Mouse (Mus musculus): ENCODE data around the gene Acer2.
A peak's percentile ranks its signal among the peaks of the same experiment; 100 is the strongest.
"Not testable (repeated sequence)": the region's sequence is repeated elsewhere in the genome, so short reads cannot be mapped to it uniquely, and the experiment has no call there.

Gene Acer2

GRCm38 (mm10) chr4:86874146-86874847, at the start of gene Acer2:
Gene Acer2, plus strand, starts transcription at chr4:86874396.
- DNase-seq (ENCODE audit: low spot score), result peak; percentile 96

- DNase-seq (ENCODE audit: low spot score), result no peak
Observed at GRCm38 (mm10) chr4:86825143-86825542, 49.1 kb upstream of the Acer2 start.

- no peak for DNase-seq (ENCODE audit: low spot score)
Observed at GRCm38 (mm10) chr4:86831896-86832295, 42.3 kb upstream of the Acer2 start.

- DNase-seq (ENCODE audit: low spot score), result not testable (repeated sequence)
Observed at GRCm38 (mm10) chr4:86841141-86841540, 33.1 kb upstream of the Acer2 start.

GRCm38 (mm10) chr4:86845384-86845783, 28.8 kb upstream of the Acer2 start:
- no peak for DNase-seq (ENCODE audit: low spot score)

- no peak for DNase-seq (ENCODE audit: low spot score)
Observed at GRCm38 (mm10) chr4:86847246-86847645, 26.9 kb upstream of the Acer2 start.

GRCm38 (mm10) chr4:86851331-86851730, 22.9 kb upstream of the Acer2 start:
- no peak for DNase-seq (ENCODE audit: low spot score)

- DNase-seq (ENCODE audit: low spot score), result no peak
Observed at GRCm38 (mm10) chr4:86852018-86852417, 22.2 kb upstream of the Acer2 start.

- DNase-seq (ENCODE audit: low spot score), result no peak
Observed at GRCm38 (mm10) chr4:86852813-86853590, 21.2 kb upstream of the Acer2 start.

GRCm38 (mm10) chr4:86856304-86857112, 17.7 kb upstream of the Acer2 start:
- no peak for DNase-seq (ENCODE audit: low spot score)

- DNase-seq (ENCODE audit: low spot score), result peak; percentile 98
Observed at GRCm38 (mm10) chr4:86857113-86858069, 16.8 kb upstream of the Acer2 start, which contains the start of gene Rps6. Gene Rps6, minus strand, starts transcription at chr4:86857412.

- DNase-seq (ENCODE audit: low spot score), result no peak
Observed at GRCm38 (mm10) chr4:86858070-86858440, 16.1 kb upstream of the Acer2 start.

GRCm38 (mm10) chr4:86864087-86864486, 10.1 kb upstream of the Acer2 start:
- DNase-seq (ENCODE audit: low spot score), result no peak

- DNase-seq (ENCODE audit: low spot score), result no peak
Observed at GRCm38 (mm10) chr4:86871988-86872387, 2.2 kb upstream of the Acer2 start.

GRCm38 (mm10) chr4:86873072-86873471, 1.1 kb upstream of the Acer2 start:
- DNase-seq (ENCODE audit: low spot score), result no peak

GRCm38 (mm10) chr4:86879477-86879876, 5.3 kb downstream of the Acer2 start:
- no peak for DNase-seq (ENCODE audit: low spot score)

- no peak for DNase-seq (ENCODE audit: low spot score)
Observed at GRCm38 (mm10) chr4:86881178-86881577, 7.0 kb downstream of the Acer2 start.

- DNase-seq (ENCODE audit: low spot score), result peak; percentile 43
Observed at GRCm38 (mm10) chr4:86882413-86882812, 8.2 kb downstream of the Acer2 start.

- DNase-seq (ENCODE audit: low spot score), result peak; percentile 60
Observed at GRCm38 (mm10) chr4:86884945-86885344, 10.7 kb downstream of the Acer2 start.

GRCm38 (mm10) chr4:86885790-86886159, 11.6 kb downstream of the Acer2 start:
- DNase-seq (ENCODE audit: low spot score), result no peak

- DNase-seq (ENCODE audit: low spot score), result peak; percentile 92
Observed at GRCm38 (mm10) chr4:86886160-86886878, 12.1 kb downstream of the Acer2 start.
